Mouse (Mus musculus): Measurements from ENCODE around the gene Gm11634.

The Gm11634 gene

GRCm38 (mm10) chr11:101568421-101568820, 30.6 kb downstream of the Gm11634 start:
- in situ Hi-C loops (cut with MboI) = no loop called here

DNA sequence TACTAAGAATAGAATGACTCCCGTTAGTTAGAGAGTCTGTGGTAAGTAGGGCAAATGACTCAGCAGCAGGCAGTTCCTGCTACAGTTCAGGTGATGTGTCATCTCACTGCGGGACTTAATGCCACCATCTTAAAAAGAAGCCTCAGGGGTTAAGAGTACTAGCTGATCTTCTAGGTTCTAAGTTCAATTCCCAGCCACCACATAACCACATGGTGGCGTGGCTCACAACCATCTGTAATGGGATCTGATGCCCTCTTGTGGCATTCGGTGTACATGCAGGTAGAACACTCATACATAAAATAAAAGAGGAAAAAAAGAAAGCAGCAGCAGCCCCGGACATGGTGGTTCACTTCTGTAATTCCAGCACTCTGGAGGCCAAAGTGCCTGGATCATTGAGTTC, 36.7 kb downstream of the Gm11634 start:
- in situ Hi-C loops (cut with MboI) = no loop called here

GRCm38 (mm10) chr11:101556954-101557353, 42.1 kb downstream of the Gm11634 start:
- in situ Hi-C loops (cut with MboI) = no loop called here

GRCm38 (mm10) chr11:101556541-101556940, 42.5 kb downstream of the Gm11634 start:
- in situ Hi-C loops (cut with MboI) = no loop called here

DNA sequence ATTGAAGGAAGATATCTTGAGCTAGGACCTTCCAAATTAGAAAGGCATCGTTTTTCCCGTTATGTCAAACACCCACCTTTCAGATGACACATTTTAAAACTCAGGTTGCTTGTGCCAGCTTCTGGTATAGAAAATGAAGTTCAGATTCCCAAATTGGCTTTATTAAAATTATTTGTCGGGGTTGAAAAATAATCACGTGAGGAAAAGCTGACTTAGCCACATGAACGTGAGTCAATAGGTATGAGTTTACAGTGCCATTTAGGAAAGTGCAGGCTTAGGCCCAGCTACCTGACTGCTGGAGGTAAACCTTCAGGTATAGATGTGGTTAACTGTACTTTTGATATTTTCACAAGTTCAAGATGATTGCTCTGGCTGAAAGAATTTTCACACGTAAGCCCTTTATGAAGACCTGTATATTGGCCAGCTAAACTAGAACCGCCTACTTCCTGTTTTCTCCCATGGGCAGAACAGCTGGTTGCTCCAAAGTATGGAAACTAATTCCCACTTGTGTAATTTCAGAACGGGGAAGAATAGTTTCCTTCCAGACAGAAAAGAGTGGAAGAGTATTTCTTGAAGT, 45.6 kb downstream of the Gm11634 start:
- in situ Hi-C loops (cut with MboI) = no loop called here

DNA sequence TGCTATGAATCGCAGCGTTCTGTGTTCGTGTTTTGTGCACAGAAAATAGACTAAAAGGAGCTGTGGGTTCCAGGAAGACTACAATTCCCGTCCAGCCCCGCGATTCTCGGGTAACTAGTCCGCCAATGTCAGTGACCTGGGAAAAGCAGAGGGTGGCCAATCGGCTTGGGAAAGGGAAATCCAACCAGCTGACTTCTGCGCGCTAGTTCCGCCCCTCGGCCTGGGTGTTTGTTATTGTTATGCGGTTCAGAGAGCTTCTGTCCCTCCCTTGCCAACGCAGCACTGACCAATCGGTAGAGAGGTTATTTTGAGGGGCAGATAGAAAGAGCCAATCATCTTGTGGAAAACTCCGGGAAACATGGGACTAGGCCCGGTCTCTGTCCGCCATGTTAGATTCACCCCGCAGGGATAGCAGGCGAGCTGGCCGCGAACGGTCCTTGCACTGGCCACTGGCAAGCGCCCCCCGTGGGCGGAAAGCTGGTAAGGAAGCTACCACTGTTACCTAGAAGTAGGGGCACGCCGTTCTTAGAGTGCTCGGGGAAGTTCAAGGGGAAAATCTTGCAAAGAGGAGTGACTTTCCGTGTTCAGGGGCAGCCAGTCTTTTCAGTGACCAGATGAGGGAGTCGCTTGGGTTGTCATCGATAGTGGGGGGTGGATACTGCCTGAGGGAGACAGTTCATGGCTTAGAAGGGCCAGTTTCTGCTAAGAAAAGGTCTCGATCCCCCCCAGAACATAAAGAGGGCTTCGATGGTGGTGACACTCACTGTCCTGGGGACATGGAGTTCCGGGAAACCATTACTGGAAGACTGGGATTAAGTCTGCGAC, 46.4 kb downstream of the Gm11634 start:
- in situ Hi-C loops (cut with MboI) = no loop called here

GRCm38 (mm10) chr11:101551751-101552475, 47.1 kb downstream of the Gm11634 start, which contains the start of the genes Brca1 and Nbr1:
TSS of gene Brca1 (minus strand) at chr11:101551955.
TSS of gene Nbr1 (plus strand) at chr11:101552149.
- in situ Hi-C loops (cut with MboI) = no loop called here

- in situ Hi-C loops (cut with MboI) = no loop called here
Observed at GRCm38 (mm10) chr11:101548526-101548925, 50.5 kb downstream of the Gm11634 start.

- in situ Hi-C loops (cut with MboI) = no loop called here
Observed at GRCm38 (mm10) chr11:101544132-101544531, 54.9 kb downstream of the Gm11634 start.

All from mature B cell (primary cell).